Mouse (Mus musculus) MEL (cell line): Measurements from ENCODE around the gene Ces1h. TPM values are rescaled to one million over a fixed set of nuclear protein-coding genes. Genes with fewer than 3 reads are reported as not detected.
A peak's percentile ranks its signal among the peaks of the same experiment; 100 is the strongest.

Source experiments
- DNase-seq: peaks from one replicate; pipeline ENCODE4 v3.0.0; 2011; ENCODE audit warnings: low read depth, low spot score
- H3K27ac ChIP-seq: 2 replicates; pipeline ENCODE4 v1.5.1; 2012; ENCODE audit warnings: low read depth, mild to moderate bottlenecking, control low read depth, low read length, moderate library complexity; ENCODE audit not compliant: control insufficient read depth
- H3K27me3 ChIP-seq, 2 experiments: fragments of 150-350 bp in 1 of 2; sonication (generic) in 1 of 2; 2 replicates each; pipeline ENCODE4 v1.6.1; 2012; ENCODE audit warnings: low read length in 2 of 2, mild to moderate bottlenecking in 2 of 2, improper control_type of control experiment in 1 of 2, moderate library complexity in 1 of 2; ENCODE audit not compliant: insufficient read depth in 2 of 2, control insufficient read depth in 1 of 2
- H3K36me3 ChIP-seq, 2 experiments: 2 replicates each; pipeline ENCODE4 v1.6.1; 2012 to 2014; ENCODE audit warnings: low read length in 2 of 2, improper control_type of control experiment in 1 of 2, inconsistent platforms in 1 of 2, mild to moderate bottlenecking in 1 of 2; ENCODE audit not compliant: insufficient read depth in 2 of 2, control insufficient read depth in 1 of 2
- H3K4me1 ChIP-seq, 2 experiments: fragments of 150-350 bp in 1 of 2; sonication (generic) in 1 of 2; 2 replicates each; pipeline ENCODE4 v1.6.1; 2012; ENCODE audit warnings: low read length in 2 of 2, improper control_type of control experiment in 1 of 2, mild to moderate bottlenecking in 1 of 2; ENCODE audit not compliant: insufficient read depth in 2 of 2, control insufficient read depth in 1 of 2
- H3K4me3 ChIP-seq, 2 experiments: fragments of 150-350 bp in 1 of 2; sonication (generic) in 1 of 2; 2 replicates each; pipeline ENCODE4 v1.5.1; 2012; ENCODE audit warnings: low read depth in 2 of 2, low read length in 2 of 2, mild to moderate bottlenecking in 2 of 2, moderate library complexity in 2 of 2, control low read depth in 1 of 2, improper control_type of control experiment in 1 of 2; ENCODE audit not compliant: control insufficient read depth in 1 of 2, insufficient read depth in 1 of 2
- H3K79me2 ChIP-seq: 2 replicates; pipeline ENCODE4 v1.6.1; 2012; ENCODE audit warnings: mild to moderate bottlenecking, low read length, moderate library complexity; ENCODE audit not compliant: control insufficient read depth, poor library complexity, insufficient read depth
- H3K9ac ChIP-seq: 2 replicates; pipeline ENCODE4 v1.6.1; 2012; ENCODE audit warnings: low read depth, mild to moderate bottlenecking, control low read depth, low read length, moderate library complexity; ENCODE audit not compliant: control insufficient read depth, poor library complexity, severe bottlenecking
- H3K9me3 ChIP-seq: fragments of 150-350 bp; sonication (generic); replicated peaks from 2 replicates; pipeline ENCODE4 v1.6.1; 2012; ENCODE audit warnings: mild to moderate bottlenecking, low read length, improper control_type of control experiment, moderate library complexity; ENCODE audit not compliant: insufficient read depth
- CHD1 ChIP-seq: IDR thresholded peaks from 2 replicates; pipeline ENCODE4 v1.6.1; 2012; ENCODE audit warnings: low read depth, mild to moderate bottlenecking, inconsistent platforms, low read length, improper control_type of control experiment
- CHD2 ChIP-seq: IDR thresholded peaks from 2 replicates; pipeline ENCODE4 v1.6.1; 2011; ENCODE audit warnings: low read length, improper control_type of control experiment
- E2F4 ChIP-seq: IDR thresholded peaks from 2 replicates; pipeline ENCODE4 v1.6.1; 2011; ENCODE audit warnings: low read depth, low read length, improper control_type of control experiment, borderline replicate concordance
- ELF1 ChIP-seq: IDR thresholded peaks from 2 replicates; pipeline ENCODE4 v1.6.1; 2014; ENCODE audit warnings: low read depth, mild to moderate bottlenecking, inconsistent platforms, low read length, improper control_type of control experiment, moderate library complexity
- EP300 ChIP-seq, 2 experiments: IDR thresholded peaks; 2 replicates each; pipeline ENCODE4 v1.6.1; 2011; ENCODE audit warnings: improper control_type of control experiment in 2 of 2, low read length in 2 of 2, low read depth in 1 of 2, mild to moderate bottlenecking in 1 of 2
- GABPA ChIP-seq: IDR thresholded peaks from 2 replicates; pipeline ENCODE4 v1.6.1; 2012; ENCODE audit warnings: low read depth, mild to moderate bottlenecking, inconsistent platforms, low read length, improper control_type of control experiment, moderate library complexity
- GATA1 ChIP-seq: IDR thresholded peaks from 2 replicates; pipeline ENCODE4 v1.6.1; 2011; ENCODE audit warnings: low read depth, low read length, improper control_type of control experiment
- HCFC1 ChIP-seq: IDR thresholded peaks from 2 replicates; pipeline ENCODE4 v1.6.1; 2012; ENCODE audit warnings: low read depth, mild to moderate bottlenecking, inconsistent platforms, low read length, improper control_type of control experiment, moderate library complexity
- KAT2A ChIP-seq: conservative IDR thresholded peaks from 2 replicates; pipeline ENCODE4 v1.6.1; 2012; ENCODE audit warnings: low read depth, low read length, improper control_type of control experiment, inconsistent platforms
- MAFK ChIP-seq: IDR thresholded peaks from 2 replicates; pipeline ENCODE4 v1.6.1; 2011; ENCODE audit warnings: low read depth, mild to moderate bottlenecking, low read length, improper control_type of control experiment, borderline replicate concordance
- MXI1 ChIP-seq: IDR thresholded peaks from 2 replicates; pipeline ENCODE4 v1.6.1; 2011; ENCODE audit warnings: mild to moderate bottlenecking, low read depth, low read length, improper control_type of control experiment
- NRF1 ChIP-seq: IDR thresholded peaks from 2 replicates; pipeline ENCODE4 v1.6.1; 2014; ENCODE audit warnings: low read depth, mild to moderate bottlenecking, inconsistent platforms, low read length, improper control_type of control experiment, moderate library complexity; ENCODE audit not compliant: poor library complexity, insufficient read depth, severe bottlenecking
- POLR2A ChIP-seq, 2 experiments: IDR thresholded peaks; 2 replicates each; pipeline ENCODE4 v1.6.1; 2011 to 2012; ENCODE audit warnings: low read length in 2 of 2, mild to moderate bottlenecking in 2 of 2, control low read depth in 1 of 2, improper control_type of control experiment in 1 of 2, low read depth in 1 of 2, moderate library complexity in 1 of 2; ENCODE audit not compliant: control insufficient read depth in 1 of 2, insufficient read depth in 1 of 2, poor library complexity in 1 of 2
- POLR2AphosphoS2 ChIP-seq: IDR thresholded peaks from 2 replicates; pipeline ENCODE4 v1.6.1; 2011; ENCODE audit warnings: low read length, improper control_type of control experiment
- POLR2AphosphoS5 ChIP-seq: IDR thresholded peaks from 2 replicates; pipeline ENCODE4 v1.6.1; 2012; ENCODE audit warnings: low read depth, borderline replicate concordance, mild to moderate bottlenecking, inconsistent platforms, low read length, moderate library complexity, mixed read lengths
- RAD21 ChIP-seq: IDR thresholded peaks from 2 replicates; pipeline ENCODE4 v1.6.1; 2011; ENCODE audit warnings: mild to moderate bottlenecking, low read depth, low read length, improper control_type of control experiment
- SMC3 ChIP-seq: IDR thresholded peaks from 2 replicates; pipeline ENCODE4 v1.6.1; 2011; ENCODE audit warnings: low read depth, low read length, improper control_type of control experiment
- TAL1 ChIP-seq: IDR thresholded peaks from 2 replicates; pipeline ENCODE4 v1.6.1; 2012; ENCODE audit warnings: mild to moderate bottlenecking, inconsistent platforms, low read length, moderate library complexity, mixed read lengths
- TBP ChIP-seq: IDR thresholded peaks from 2 replicates; pipeline ENCODE4 v1.8.0; 2011; ENCODE audit warnings: low read depth, low read length, improper control_type of control experiment
- TCF12 ChIP-seq: IDR thresholded peaks from 2 replicates; pipeline ENCODE4 v1.6.1; 2014; ENCODE audit warnings: low read depth, mild to moderate bottlenecking, inconsistent platforms, low read length, improper control_type of control experiment, moderate library complexity
- ZC3H11A ChIP-seq: IDR thresholded peaks from 2 replicates; pipeline ENCODE4 v1.6.1; 2012; ENCODE audit warnings: low read depth, mild to moderate bottlenecking, inconsistent platforms, low read length, improper control_type of control experiment
- ZKSCAN1 ChIP-seq: IDR thresholded peaks from 2 replicates; pipeline ENCODE4 v1.6.1; 2012; ENCODE audit warnings: low read depth, mild to moderate bottlenecking, inconsistent platforms, low read length, improper control_type of control experiment, moderate library complexity
- ZMIZ1 ChIP-seq: IDR thresholded peaks from 2 replicates; pipeline ENCODE4 v1.6.1; 2012; ENCODE audit warnings: low read depth, mild to moderate bottlenecking, inconsistent platforms, low read length, improper control_type of control experiment, moderate library complexity
- ZNF384 ChIP-seq: IDR thresholded peaks from 2 replicates; pipeline ENCODE4 v1.6.1; 2012; ENCODE audit warnings: low read depth, mild to moderate bottlenecking, inconsistent platforms, low read length, improper control_type of control experiment
- polyA plus RNA-seq, 2 experiments: library from polyadenylated mRNA; stranded (reverse) in 1 of 2; unstranded in 1 of 2; fragments of >175 nt in 1 of 2; fragments of >200 nt in 1 of 2; gene quantifications; 2 replicates each; pipeline versions ENCODE4 v1.2.1 to v1.2.4; 2012; ENCODE audit warnings: low replicate concordance in 2 of 2, low read depth in 1 of 2; ENCODE audit not compliant: insufficient read length in 2 of 2, insufficient read depth in 1 of 2, missing spikeins in 1 of 2
- total RNA-seq: library from RNA; depleted of rRNA; stranded (reverse); fragments of 300-350 nt; gene quantifications from 2 replicates; pipeline ENCODE4 v1.2.3, GENCODE M21; 2012

Gene Ces1h
- total and polyA plus RNA-seq, 3 experiments = not detected

DNA sequence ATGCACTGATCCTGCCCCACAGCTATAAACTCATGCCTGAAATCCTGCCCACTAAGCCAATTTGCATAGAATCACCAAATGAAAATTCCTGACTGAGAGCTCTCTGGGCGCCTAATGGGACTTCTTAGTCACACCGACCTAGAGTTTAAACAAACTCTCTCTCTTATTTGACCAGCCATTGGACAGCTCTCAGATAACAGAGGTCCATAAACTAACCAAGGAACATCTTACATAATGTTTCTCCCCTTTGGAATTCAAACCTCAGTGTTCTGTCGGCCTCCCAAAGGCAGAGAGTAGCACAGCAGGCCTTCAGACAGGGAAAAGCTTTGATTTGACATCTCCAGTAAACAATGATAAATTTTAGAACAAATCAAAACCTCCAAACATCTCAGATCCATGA lies 42.3 kb downstream of the Ces1h start, which contains the start of gene Ces1g:
Gene Ces1g, minus strand, starts transcription at position 102 of the 400 bp plus-strand sequence.
- Histone ChIP-seq H3K79me2 (no peaks in the 10 kb centered on the region), H3K27ac (no peak within 1 kb of the TSS), H3K4me1 (no peaks in the 10 kb centered on the region), H3K9me3 (no peaks in the 10 kb centered on the region), H3K36me3 (no peaks in the 10 kb centered on the region), H3K4me3 (no peak within 1 kb of the TSS), H3K27me3 (no peaks in the 10 kb centered on the region), H3K9ac (no peak within 1 kb of the TSS)
- no peak for TF ChIP-seq TCF12
- no peak for TF ChIP-seq MXI1
- TF ChIP-seq GATA1 = no peak
- TF ChIP-seq ZC3H11A = no peak
- no peak for TF ChIP-seq RAD21
- no peak for TF ChIP-seq POLR2A (IDR thresholded peaks at IDR 0.05; ENCODE audit: control insufficient read depth in 1 of 2, insufficient read depth in 1 of 2, low read depth in 1 of 2, low read length in 2 of 2, poor library complexity in 1 of 2)
- no peak for TF ChIP-seq CHD2
- no peak for TF ChIP-seq ZMIZ1
- TF ChIP-seq E2F4 = no peak
- no peak for TF ChIP-seq ZNF384
- TF ChIP-seq MAFK = no peak
- no peak for TF ChIP-seq POLR2AphosphoS5
- TF ChIP-seq POLR2AphosphoS2 = no peak
- no peak for TF ChIP-seq ELF1
- DNase-seq = no peak

DNA sequence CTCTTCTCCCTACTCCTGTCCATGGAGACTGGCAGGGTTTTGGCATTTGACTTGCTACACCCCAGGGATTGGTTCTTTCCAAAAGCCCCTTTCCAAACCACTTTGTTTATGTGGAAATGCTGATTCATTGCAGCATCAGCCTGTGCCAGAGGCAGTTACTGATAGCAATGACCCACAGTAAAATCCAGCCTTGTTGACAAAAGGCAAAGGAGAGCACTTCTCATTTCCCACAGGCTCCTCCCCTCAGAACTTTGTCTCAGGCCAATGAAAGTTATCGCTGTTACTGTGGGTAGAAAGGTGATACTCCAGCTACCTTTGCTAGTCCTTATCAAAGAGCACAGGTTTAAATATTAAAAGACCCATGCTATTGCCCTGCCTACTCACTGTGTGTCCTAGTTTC lies 46.8 kb downstream of the Ces1h start:
- Histone ChIP-seq H3K79me2 (no peaks in the 10 kb centered on the region), H3K9me3 (no peaks in the 10 kb centered on the region), H3K4me3 (no peak overlapping the region), H3K27me3 (no peaks in the 10 kb centered on the region), H3K27ac (no peak overlapping the region), H3K36me3 (no peaks in the 10 kb centered on the region), H3K9ac (no peak overlapping the region), H3K4me1 (no peaks in the 10 kb centered on the region)
- TF ChIP-seq TAL1 = no peak
- DNase-seq = peak; percentile 8

DNA sequence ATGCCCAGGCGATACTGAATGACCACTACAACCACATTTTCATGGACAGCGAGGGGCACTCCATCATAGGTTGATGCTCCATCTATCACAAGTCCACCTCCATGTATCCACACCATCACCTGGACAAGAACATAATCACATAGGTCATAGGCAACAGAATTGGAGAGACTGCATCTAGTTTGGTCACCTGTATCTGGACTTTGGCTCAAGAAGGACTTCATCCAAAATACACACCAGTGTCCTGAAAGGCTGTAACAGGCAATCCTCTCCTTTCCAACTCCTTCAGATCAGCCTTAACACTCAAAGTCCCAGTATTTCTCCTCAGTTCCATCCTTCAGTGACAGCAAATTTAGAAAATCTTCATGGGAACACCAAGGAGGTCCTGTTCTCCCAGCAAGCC lies 48.4 kb downstream of the Ces1h start:
- no peaks in the 10 kb centered on the region for H3K36me3 ChIP-seq
- no peaks in the 10 kb centered on the region for H3K9me3 ChIP-seq
- no peaks in the 10 kb centered on the region for H3K4me1 ChIP-seq
- H3K27me3 ChIP-seq = no peaks in the 10 kb centered on the region
- H3K4me3 ChIP-seq = no peak overlapping the region
- DNase-seq = no peak
- H3K9ac ChIP-seq = no peak overlapping the region
- H3K27ac ChIP-seq = no peak overlapping the region
- H3K79me2 ChIP-seq = no peaks in the 10 kb centered on the region
- TF ChIP-seq ZKSCAN1 (no peak), E2F4 (no peak), ELF1 (no peak), KAT2A (no peak), SMC3 (no peak), TBP (no peak), ZNF384 (no peak), NRF1 (no peak), CHD1 (no peak), CHD2 (no peak), ZC3H11A (no peak), TCF12 (no peak), POLR2AphosphoS5 (no peak), HCFC1 (no peak), POLR2AphosphoS2 (no peak), EP300 (IDR thresholded peaks at IDR 0.05; ENCODE audit: low read depth in 1 of 2, low read length in 2 of 2) (no peak), POLR2A (IDR thresholded peaks at IDR 0.05; ENCODE audit: control insufficient read depth in 1 of 2, insufficient read depth in 1 of 2, low read depth in 1 of 2, low read length in 2 of 2, poor library complexity in 1 of 2) (no peak), GABPA (no peak)
- TF ChIP-seq, all 39 proteins: peak for 0
